Mouse (Mus musculus) erythroblast, embryonic 14.5 days (primary cell): ENCODE data around the gene Pnldc1. TPM values are rescaled to one million over a fixed set of nuclear protein-coding genes. Genes with fewer than 3 reads are reported as not detected.
A peak's percentile ranks its signal among the peaks of the same experiment; 100 is the strongest.
"Not testable (repeated sequence)": the region's sequence is repeated elsewhere in the genome, so short reads cannot be mapped to it uniquely, and the experiment has no call there.

Source experiments
- H3K27me3 ChIP-seq: 2 replicates; pipeline ENCODE4 v1.6.1; 2012; ENCODE audit warnings: inconsistent platforms; ENCODE audit not compliant: control insufficient read depth
- H3K36me3 ChIP-seq: 2 replicates; pipeline ENCODE4 v1.6.1; 2012; ENCODE audit warnings: mild to moderate bottlenecking, inconsistent platforms; ENCODE audit not compliant: control insufficient read depth
- H3K4me1 ChIP-seq: 2 replicates; pipeline ENCODE4 v1.6.1; 2012; ENCODE audit warnings: inconsistent platforms; ENCODE audit not compliant: control insufficient read depth
- H3K4me3 ChIP-seq: replicated peaks from 2 replicates; pipeline ENCODE3; 2012; ENCODE audit warnings: moderate library complexity, mild to moderate bottlenecking, inconsistent platforms
- H3K9me3 ChIP-seq: 2 replicates; pipeline ENCODE4 v1.6.1; 2012; ENCODE audit warnings: low read length, inconsistent platforms, mixed read lengths; ENCODE audit not compliant: control insufficient read depth
- GATA1 ChIP-seq: IDR thresholded peaks from 2 replicates; pipeline ENCODE4 v1.6.1; 2012; ENCODE audit warnings: low read length, inconsistent platforms, mixed read lengths
- TAL1 ChIP-seq: IDR thresholded peaks from 3 replicates; pipeline ENCODE4 v1.6.1; 2012; ENCODE audit warnings: low read length, inconsistent platforms, mixed read lengths
- polyA plus RNA-seq: library from polyadenylated mRNA; stranded (reverse); fragments of >175 nt; gene quantifications from 2 replicates; pipeline ENCODE4 v1.2.3, GENCODE M21; 2012

Gene Pnldc1
- polyA plus RNA-seq, 1 experiment: 0.02 TPM

- peaks cover 12% of the 10 kb centered on the region for H3K36me3 ChIP-seq
- H3K4me3 ChIP-seq: no peak overlapping the region
- no peak for TF ChIP-seq GATA1
- TF ChIP-seq TAL1: no peak
- no peaks in the 10 kb centered on the region for H3K9me3 ChIP-seq
- peaks cover 23% of the 10 kb centered on the region for H3K4me1 ChIP-seq
- H3K27me3 ChIP-seq: no peaks in the 10 kb centered on the region
Measured at GRCm38 (mm10) chr17:12938077-12938476, 28.0 kb upstream of the Pnldc1 start.

- TF ChIP-seq TAL1 (no peak), GATA1 (no peak)
- peaks cover 6% of the 10 kb centered on the region for H3K36me3 ChIP-seq
- H3K27me3 ChIP-seq: no peaks in the 10 kb centered on the region
- H3K4me1 ChIP-seq: peaks cover 23% of the 10 kb centered on the region
- no peak overlapping the region for H3K4me3 ChIP-seq
- H3K9me3 ChIP-seq: no peaks in the 10 kb centered on the region
Measured at GRCm38 (mm10) chr17:12937412-12937970, 27.5 kb upstream of the Pnldc1 start.

GRCm38 (mm10) chr17:12935719-12936118 is 25.7 kb upstream of the Pnldc1 start:
- Histone ChIP-seq H3K27me3 (no peaks in the 10 kb centered on the region), H3K4me1 (peaks cover 9% of the 10 kb centered on the region), H3K36me3 (no peaks in the 10 kb centered on the region), H3K4me3 (no peak overlapping the region), H3K9me3 (no peaks in the 10 kb centered on the region)
- no peak for TF ChIP-seq GATA1
- TF ChIP-seq TAL1: no peak

- not testable (repeated sequence) for H3K9me3 ChIP-seq, H3K4me3 ChIP-seq, H3K4me1 ChIP-seq, H3K27me3 ChIP-seq
- peaks cover 12% of the 10 kb centered on the region for H3K36me3 ChIP-seq
Measured at GRCm38 (mm10) chr17:12931576-12931975, 21.5 kb upstream of the Pnldc1 start.

- peaks cover 70% of the 10 kb centered on the region for H3K36me3 ChIP-seq
Measured at GRCm38 (mm10) chr17:12925703-12926180, 15.7 kb upstream of the Pnldc1 start.

GRCm38 (mm10) chr17:12925001-12925400 is 15.0 kb upstream of the Pnldc1 start:
- TF ChIP-seq TAL1 (no peak), GATA1 (no peak)
- H3K36me3 ChIP-seq: peaks cover 77% of the 10 kb centered on the region
- no peaks in the 10 kb centered on the region for H3K27me3 ChIP-seq
- H3K9me3 ChIP-seq: no peaks in the 10 kb centered on the region
- no peak overlapping the region for H3K4me3 ChIP-seq
- H3K4me1 ChIP-seq: no peaks in the 10 kb centered on the region

More at GRCm38 (mm10) chr17:12925703-12926180, 15.7 kb upstream of the Pnldc1 start:
- Histone ChIP-seq H3K27me3 (no peaks in the 10 kb centered on the region), H3K9me3 (no peaks in the 10 kb centered on the region), H3K4me3 (no peak overlapping the region), H3K4me1 (no peaks in the 10 kb centered on the region)
- TF ChIP-seq GATA1 (no peak), TAL1 (no peak)

GRCm38 (mm10) chr17:12921073-12921472 is 11.0 kb upstream of the Pnldc1 start:
- Histone ChIP-seq H3K9me3 (no peaks in the 10 kb centered on the region), H3K36me3 (peaks cover 85% of the 10 kb centered on the region), H3K4me3 (no peak overlapping the region), H3K27me3 (no peaks in the 10 kb centered on the region), H3K4me1 (peaks cover 14% of the 10 kb centered on the region)
- TF ChIP-seq TAL1: no peak
- no peak for TF ChIP-seq GATA1

GRCm38 (mm10) chr17:12916588-12917380 is 6.8 kb upstream of the Pnldc1 start:
- peaks cover 27% of the 10 kb centered on the region for H3K4me1 ChIP-seq
- no peaks in the 10 kb centered on the region for H3K27me3 ChIP-seq
- H3K36me3 ChIP-seq: peaks cover 72% of the 10 kb centered on the region
- H3K4me3 ChIP-seq: peak overlapping the region; percentile 90
- H3K9me3 ChIP-seq: no peaks in the 10 kb centered on the region
- TF ChIP-seq GATA1 (no peak), TAL1 (no peak)

- H3K36me3 ChIP-seq: peaks cover 72% of the 10 kb centered on the region
- peak within 1 kb of the TSS; percentile 90 for H3K4me3 ChIP-seq
Measured at GRCm38 (mm10) chr17:12915881-12916583, 6.0 kb upstream of the Pnldc1 start, which contains the start of gene Mrpl18. TSS of gene Mrpl18 (minus strand) at chr17:12916345.

More at GRCm38 (mm10) chr17:12915881-12916583, 6.0 kb upstream of the Pnldc1 start, which contains the start of gene Mrpl18:
- Histone ChIP-seq H3K27me3 (no peaks in the 10 kb centered on the region), H3K4me1 (peaks cover 27% of the 10 kb centered on the region), H3K9me3 (no peaks in the 10 kb centered on the region)
- peak; percentile 44; the same call in 1 of the 2 replicates for TF ChIP-seq GATA1
- no peak for TF ChIP-seq TAL1
